Mouse (Mus musculus): ENCODE results near the gene Setd1a.

DNA sequence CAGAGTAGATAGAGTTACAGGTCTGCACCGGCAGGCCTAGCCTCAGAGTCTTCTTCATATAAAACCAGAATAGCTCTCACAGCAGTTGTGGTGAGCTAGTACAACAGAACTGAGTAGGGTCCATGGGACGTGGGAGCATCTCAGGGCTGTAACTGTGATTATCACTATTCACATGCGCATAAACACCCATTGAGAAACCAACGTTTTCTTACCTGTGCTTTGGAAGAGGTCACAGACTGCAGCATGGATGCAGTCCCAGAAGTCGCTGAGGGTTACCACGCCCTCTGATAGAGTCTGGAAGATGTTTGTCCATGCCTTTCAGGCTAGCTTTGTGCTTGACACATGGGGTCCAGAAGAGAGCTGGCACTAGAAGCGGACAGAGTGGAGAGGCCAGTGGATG is 22.7 kb upstream of the Setd1a start:
- TF ChIP-seq GATA1 (IDR thresholded peaks at IDR 0.05; ENCODE audit: borderline replicate concordance, low read length) (no peak), CTCF (IDR thresholded peaks at IDR 0.05; ENCODE audit: low read depth, low read length) (no peak)

Measured in G1E (cell line).